Mouse (Mus musculus) v-Abl transformed pro-B cells (cell line): ENCODE results near the gene Gramd1b.

Experiments
- in situ Hi-C, 2 experiments: fragments of 400-800 bp; cut with MboI; formaldehyde crosslinking; loops; one replicate each; pipeline ENCODE4 v1.15.1; 2025; ENCODE audit not compliant: unreplicated experiment in 2 of 2

Gene Gramd1b

GRCm38 (mm10) chr9:40294866-40295265 is 236.3 kb downstream of the Gramd1b start:
- in situ Hi-C loops: no loop called here

- in situ Hi-C loops: no loop called here
These were observed 237.0 kb downstream of the Gramd1b start for GRCm38 (mm10) chr9:40294210-40294609.

GRCm38 (mm10) chr9:40293740-40294139 is 237.4 kb downstream of the Gramd1b start:
- in situ Hi-C loops: no loop called here

DNA sequence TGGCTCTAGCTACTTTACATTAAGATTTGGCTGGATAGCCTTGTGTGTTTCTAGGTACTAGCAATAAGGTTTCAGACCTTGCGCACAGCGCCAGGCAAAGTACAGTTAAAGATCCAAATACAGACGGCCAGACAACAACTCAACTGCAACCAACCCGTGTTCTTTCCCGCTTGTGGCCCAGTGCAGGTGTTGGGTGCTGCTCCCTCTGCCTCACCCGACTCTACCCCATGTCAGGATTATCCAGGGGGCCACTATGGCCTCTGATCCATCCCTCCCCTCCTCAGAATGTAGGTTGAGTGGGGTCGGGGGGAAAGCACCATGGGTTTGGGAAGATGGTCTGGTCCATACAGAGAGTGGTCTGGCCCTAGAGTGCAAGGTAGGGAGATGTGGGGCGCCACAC is 237.9 kb downstream of the Gramd1b start:
- in situ Hi-C loops: no loop called here

GRCm38 (mm10) chr9:40292475-40292874 is 238.7 kb downstream of the Gramd1b start:
- in situ Hi-C loops: no loop called here

GRCm38 (mm10) chr9:40282968-40283367 is 248.2 kb downstream of the Gramd1b start:
- in situ Hi-C loops: no loop called here

DNA sequence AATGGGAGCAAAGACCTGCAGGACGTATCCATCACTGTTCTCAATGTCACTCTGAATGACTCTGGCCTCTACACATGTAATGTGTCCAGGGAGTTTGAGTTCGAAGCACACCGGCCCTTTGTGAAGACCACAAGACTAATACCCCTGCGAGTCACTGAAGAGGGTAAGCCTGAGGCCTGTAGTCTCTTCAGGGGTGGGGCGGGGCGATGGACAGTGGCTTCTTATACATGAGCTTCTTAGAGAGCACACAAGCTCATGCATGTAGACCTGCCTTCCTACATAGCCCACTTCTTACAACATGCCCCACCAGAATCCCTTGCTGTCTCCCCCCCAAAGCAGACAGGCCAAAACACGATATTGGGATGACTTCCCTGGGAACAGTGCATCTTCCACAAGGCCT is 251.7 kb downstream of the Gramd1b start:
- in situ Hi-C loops: no loop called here

- in situ Hi-C loops: no loop called here
These were observed 253.5 kb downstream of the Gramd1b start for GRCm38 (mm10) chr9:40277671-40278070.

DNA sequence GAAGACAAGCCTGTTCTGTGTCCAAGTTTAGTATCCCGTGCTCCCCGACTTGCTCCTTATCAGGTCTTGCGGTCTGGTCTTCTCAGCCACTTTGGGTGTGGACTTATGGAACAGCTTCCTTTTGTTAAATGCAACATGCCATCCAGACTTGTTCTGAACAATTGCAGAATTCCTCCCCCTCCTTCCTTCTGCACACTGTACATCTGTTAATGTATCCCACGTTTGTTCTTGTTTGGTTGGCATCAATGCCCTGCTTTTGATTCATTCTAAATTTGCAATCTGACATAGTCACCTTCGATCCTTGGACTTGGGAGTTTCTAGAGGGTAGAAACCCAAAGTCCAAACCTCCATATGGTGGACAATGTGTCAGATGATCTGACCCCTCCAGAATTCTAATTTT is 255.3 kb downstream of the Gramd1b start:
- in situ Hi-C loops: no loop called here

GRCm38 (mm10) chr9:40272822-40273221 is 258.4 kb downstream of the Gramd1b start:
- in situ Hi-C loops: no loop called here

- in situ Hi-C loops: no loop called here
These were observed 260.1 kb downstream of the Gramd1b start for GRCm38 (mm10) chr9:40271075-40271474.

GRCm38 (mm10) chr9:40269880-40270279 is 261.3 kb downstream of the Gramd1b start:
- in situ Hi-C loops: no loop called here

- in situ Hi-C loops: no loop called here
These were observed 261.9 kb downstream of the Gramd1b start, which contains the start of gene Scn3b for GRCm38 (mm10) chr9:40269103-40269861. TSS of gene Scn3b (plus strand) at chr9:40269217.

DNA sequence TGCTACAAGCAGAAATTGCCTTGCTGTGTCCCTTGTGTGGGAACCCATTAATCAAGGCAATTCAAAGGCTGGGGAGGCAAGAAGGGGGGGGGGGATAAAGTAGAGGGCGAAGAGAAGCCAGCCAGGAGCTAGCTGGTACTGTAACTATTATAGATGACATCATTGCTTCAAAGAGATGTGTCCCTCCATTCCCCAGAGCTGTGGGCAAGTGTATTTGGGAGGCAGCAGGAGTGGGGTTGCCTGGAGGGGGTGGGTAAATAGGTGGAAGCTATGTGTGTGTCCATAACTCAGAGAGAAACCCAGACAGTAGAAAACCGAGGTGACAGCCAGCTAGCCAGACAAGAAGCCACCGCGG is 262.5 kb downstream of the Gramd1b start:
- in situ Hi-C loops: no loop called here

DNA sequence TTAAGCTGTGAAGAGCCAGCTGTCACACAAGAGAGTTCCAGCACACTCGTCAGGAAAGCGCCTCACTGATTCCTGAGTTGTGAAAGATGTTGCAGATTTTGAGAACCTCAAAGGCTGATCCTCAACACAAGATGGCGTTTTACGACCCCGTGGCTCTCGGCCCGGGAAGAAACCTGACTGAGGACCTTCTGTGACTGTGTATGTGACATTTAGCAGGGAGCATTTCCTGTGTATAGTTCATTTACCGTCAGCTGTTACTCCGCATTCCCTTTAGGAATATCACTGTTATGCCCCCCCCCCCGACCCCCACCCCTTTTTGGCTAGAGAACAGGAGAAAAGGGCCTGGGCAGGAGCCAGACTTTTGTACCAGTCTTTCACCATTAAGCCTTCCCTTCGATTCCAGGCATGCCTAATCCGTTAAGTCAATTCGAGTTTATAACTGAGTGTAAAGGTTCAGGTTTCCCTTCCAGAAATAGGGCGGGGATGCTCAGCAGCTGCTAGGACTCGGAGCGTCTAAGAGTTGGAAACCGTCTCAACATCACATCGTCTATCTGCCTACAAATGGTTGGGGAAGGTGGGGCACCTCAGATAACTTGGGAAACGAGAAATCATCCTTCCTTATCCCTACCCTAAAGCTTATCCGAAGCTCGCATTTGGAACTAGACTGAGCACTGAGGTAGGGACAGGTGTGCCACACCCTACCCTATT is 263.0 kb downstream of the Gramd1b start:
- in situ Hi-C loops: no loop called here

DNA sequence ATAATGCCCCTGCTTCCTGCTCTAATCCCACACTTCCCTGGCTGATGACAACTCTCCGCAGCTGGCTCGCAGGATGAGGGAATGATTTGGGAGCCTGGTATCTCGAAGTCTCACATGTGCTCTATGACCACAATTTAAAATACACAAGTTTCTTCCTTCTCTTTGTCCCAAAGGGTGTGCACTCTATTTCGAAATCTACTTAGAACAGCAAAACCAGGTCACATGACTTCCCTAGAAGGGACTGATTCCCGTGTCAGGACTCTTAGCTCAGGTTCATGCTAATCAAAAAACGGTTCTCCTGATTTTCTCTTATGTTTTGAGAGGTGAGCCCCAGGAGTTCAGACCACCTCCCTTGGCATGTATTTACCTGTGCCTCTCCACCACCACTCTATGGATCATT is 267.3 kb downstream of the Gramd1b start:
- in situ Hi-C loops: no loop called here

DNA sequence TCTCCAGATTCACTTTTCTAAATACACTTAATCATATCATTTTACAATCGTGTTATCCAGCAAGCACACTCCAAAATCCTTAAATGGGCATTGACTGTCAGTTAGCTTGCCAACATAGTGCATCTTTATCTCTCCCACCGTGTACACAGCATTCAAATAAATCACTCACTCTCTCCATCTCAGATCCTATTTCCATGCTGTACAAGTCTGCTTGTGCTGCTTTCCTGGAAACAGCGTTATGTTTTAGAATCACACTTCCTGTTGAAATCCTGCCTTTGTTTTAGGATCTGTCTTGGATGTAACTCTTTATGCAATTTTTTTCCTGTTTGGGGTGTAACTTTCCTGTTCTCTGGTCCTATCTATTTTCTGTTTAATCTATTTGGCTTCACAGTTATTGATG is 278.7 kb downstream of the Gramd1b start:
- in situ Hi-C loops: no loop called here

GRCm38 (mm10) chr9:40249106-40249505 is 282.1 kb downstream of the Gramd1b start:
- in situ Hi-C loops: loop anchor here in 1 of 2 experiments (25.0 kb wide), 1 partner anchor 363 kb away; no protein-coding TSS in a partner anchor

DNA sequence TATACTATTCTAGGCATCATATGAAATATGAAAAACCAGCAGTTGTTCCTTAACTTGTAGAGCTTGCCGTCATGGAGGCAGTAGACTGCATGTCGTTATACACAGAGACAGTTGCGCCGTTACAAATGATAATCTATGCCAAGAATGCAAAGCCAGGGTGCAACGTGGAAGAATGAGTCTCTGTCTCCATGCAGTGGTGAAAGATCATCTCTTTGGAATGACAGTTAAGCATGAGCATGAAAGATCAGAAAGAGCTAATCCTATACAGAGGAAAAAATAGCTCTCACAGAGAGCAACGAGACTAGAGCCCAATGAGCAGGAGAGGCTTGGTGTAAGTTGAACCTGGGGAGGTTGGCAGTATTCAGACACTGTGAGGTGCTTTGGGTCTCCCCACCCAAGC is 284.5 kb downstream of the Gramd1b start:
- in situ Hi-C loops: loop anchor here in 1 of 2 experiments (25.0 kb wide), 1 partner anchor 366 kb away; no protein-coding TSS in a partner anchor

DNA sequence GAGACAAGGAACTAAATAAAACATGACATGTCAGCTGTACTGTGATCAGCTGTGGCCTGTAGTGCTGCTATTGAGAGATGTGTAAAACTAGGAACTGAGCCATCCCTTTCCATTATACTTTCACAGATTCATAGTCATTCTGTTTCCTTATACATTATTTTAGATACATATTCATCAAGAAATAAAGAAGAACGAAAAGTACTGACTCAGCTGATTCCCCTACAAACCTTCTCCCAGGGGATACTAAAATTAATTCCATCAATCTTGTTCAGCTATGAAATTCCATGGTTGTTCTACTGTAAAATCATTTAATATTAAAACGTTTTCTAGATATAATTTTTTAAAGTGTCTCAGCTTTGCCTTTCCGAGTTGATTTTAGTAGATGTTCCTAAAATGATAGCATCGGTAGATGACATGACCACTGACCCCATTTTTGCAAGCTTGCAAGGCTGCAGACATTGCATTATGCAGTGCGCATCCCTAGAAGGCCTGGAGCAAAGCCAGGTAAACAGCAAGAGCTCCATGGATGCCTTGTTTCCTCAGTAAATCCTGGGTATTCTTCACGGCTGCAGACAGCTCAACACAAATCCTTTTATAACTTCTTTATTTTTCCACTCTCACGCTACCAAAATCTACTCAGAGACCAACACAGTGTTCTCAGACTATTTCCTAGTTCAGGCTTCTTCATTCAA is 285.1 kb downstream of the Gramd1b start:
- in situ Hi-C loops: loop anchor here in 1 of 2 experiments (25.0 kb wide), 1 partner anchor 366 kb away; no protein-coding TSS in a partner anchor

DNA sequence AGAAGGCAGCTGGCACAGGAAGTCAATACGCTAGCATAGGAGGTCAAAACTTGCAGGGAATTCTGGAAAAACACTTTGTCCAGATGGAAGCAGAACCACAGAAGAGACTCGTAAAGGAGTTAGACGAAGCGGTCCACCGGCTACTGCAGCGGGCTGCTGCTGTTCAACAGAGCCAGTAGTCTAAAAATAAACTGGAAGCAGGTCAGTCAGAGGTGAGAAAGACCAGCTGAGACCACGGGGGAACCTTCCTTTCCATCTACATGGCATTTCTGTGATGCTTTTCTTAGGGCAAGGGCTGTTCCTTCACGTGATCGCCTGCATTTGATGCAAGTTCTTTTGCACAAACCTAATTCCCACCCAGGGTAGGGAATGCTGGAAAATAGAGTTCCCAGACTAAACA is 285.7 kb downstream of the Gramd1b start:
- in situ Hi-C loops: loop anchor here in 1 of 2 experiments (25.0 kb wide), 1 partner anchor 367 kb away; no protein-coding TSS in a partner anchor
